Mouse (Mus musculus): ENCODE measurements around the gene Spag16.

GRCm38 (mm10) chr1:69787379-69787778 lies 39.4 kb upstream of the Spag16 start:
- TF ChIP-seq CTCF (IDR thresholded peaks at IDR 0.05; ENCODE audit: extremely low read depth, insufficient read length, insufficient replicate concordance, low read depth, low read length) = no peak
- no peak for TF ChIP-seq POLR2A (IDR thresholded peaks at IDR 0.05; ENCODE audit: low read depth, low read length)

Data from small intestine, adult 2 months (tissue).